In genomic region chr8:117646020-117646419, GRCm38 (mm10) we compare ENCODE assay signal across 9 mouse cellular contexts. TPM values are rescaled to one million over a fixed set of nuclear protein-coding genes. Genes with fewer than 3 reads are reported as not detected.
A peak's percentile ranks its signal among the peaks of the same experiment; 100 is the strongest.
DNase-seq lines count a peak whose midpoint lies in the region; ATAC-seq and TF ChIP-seq lines count a peak whose summit lies in the region.
"Had no signal": no experiment of that assay in that cellular context is flagged by ENCODE, and none has a peak within 500 bp of the region (broad histone marks: within the 10 kb centered on the region; RNA-seq: fewer than 3 reads in every experiment).

No protein-coding gene starts in this region.

- H3K27ac ChIP-seq in heart, postnatal 0 days (ENCODE audit: low read depth): no peak overlapping the region
- no peak overlapping the region for H3K27ac ChIP-seq in heart, embryonic 12.5 days (ENCODE audit: poor library complexity, severe bottlenecking)
- H3K27ac ChIP-seq in ES-Bruce4 (ENCODE audit: insufficient read depth, low read length): no peak overlapping the region
- H3K27ac ChIP-seq in bone marrow, adult 2 months (ENCODE audit: control insufficient read depth, insufficient read depth, low read depth, low read length, poor library complexity): no peak overlapping the region

- no peak overlapping the region for H3K9ac ChIP-seq in heart, postnatal 0 days (replicated peaks; ENCODE audit: low read depth, low read length)
- H3K9ac ChIP-seq in heart, embryonic 12.5 days: no peak overlapping the region
- H3K9ac ChIP-seq in ES-Bruce4 (ENCODE audit: low read depth, poor library complexity, severe bottlenecking): no peak overlapping the region

- WGBS in heart, postnatal 0 days: 65% methylated on average over 2 of the region's 2 CpGs
- 40% methylated on average over 2 of the region's 2 CpGs for WGBS in heart, embryonic 12.5 days
- WGBS in bone marrow, adult 2 months: 53% methylated on average over 2 of the region's 2 CpGs

- ATAC-seq in heart, postnatal 0 days (ENCODE audit: insufficient read depth, low read depth): no peak
- ATAC-seq in heart, embryonic 12.5 days (ENCODE audit: insufficient number of reproducible peaks, low FRiP score): no peak
- ATAC-seq in granulocyte monocyte progenitor cell, adult 5-6 weeks (replicated peaks; ENCODE audit: poor library complexity, severe bottlenecking): peak; percentile 80
- 0 out of 2 replicates have a peak, but pooled peaks have one; percentile 58 for ATAC-seq in monocyte, adult 5-6 weeks (replicated peaks; ENCODE audit: insufficient number of reproducible peaks, low FRiP score, low TSS enrichment, poor library complexity, severe bottlenecking)

- peak; percentile 77 for TF ChIP-seq CTCF in heart, postnatal 0 days (IDR thresholded peaks at IDR 0.05; ENCODE audit: low read depth)
- TF ChIP-seq CTCF in ES-Bruce4 (IDR thresholded peaks at IDR 0.05; ENCODE audit: low read depth, low read length): peak; percentile 71
- TF ChIP-seq CTCF in bone marrow, adult 2 months (IDR thresholded peaks at IDR 0.05; ENCODE audit: control insufficient read depth, insufficient read depth, low read length): peak; percentile 49

- peak; percentile 25 for DNase-seq in heart, postnatal 0 days (ENCODE audit: low spot score)
- peak; percentile 33 to 72 for DNase-seq in layer of hippocampus, postnatal 25 days (ENCODE audit: extremely low spot score in 1 of 2, low spot score in 1 of 2)
- peak; percentile 60 to 67 for DNase-seq in urinary bladder, postnatal 36 days (ENCODE audit: low spot score in 2 of 2)

- H3K36me3 ChIP-seq in heart, postnatal 0 days (replicated peaks; ENCODE audit: control insufficient read depth, insufficient read depth, low read length): no peaks in the 10 kb centered on the region
- no peaks in the 10 kb centered on the region for H3K36me3 ChIP-seq in heart, embryonic 12.5 days
- H3K36me3 ChIP-seq in ES-Bruce4 (ENCODE audit: control insufficient read depth, insufficient read depth, low read length, poor library complexity, severe bottlenecking): no peaks in the 10 kb centered on the region

- H3K9me3 ChIP-seq in heart, postnatal 0 days (replicated peaks; ENCODE audit: control insufficient read depth, low read length): 0 out of 2 replicates have a peak, but pooled peaks cover 6% of the 10 kb centered on the region
- peaks cover 15% of the 10 kb centered on the region for H3K9me3 ChIP-seq in heart, embryonic 12.5 days (replicated peaks)
- H3K9me3 ChIP-seq in ES-Bruce4 (replicated peaks; ENCODE audit: control insufficient read depth, insufficient read depth, low read length, poor library complexity, severe bottlenecking): peaks cover 7% of the 10 kb centered on the region

- H3K27me3 ChIP-seq in heart, postnatal 0 days (ENCODE audit: control insufficient read depth, insufficient read depth, low read length): no peaks in the 10 kb centered on the region
- 0 out of 2 replicates have a peak, but pooled peaks cover 4% of the 10 kb centered on the region for H3K27me3 ChIP-seq in heart, embryonic 12.5 days (replicated peaks)
- no peaks in the 10 kb centered on the region for H3K27me3 ChIP-seq in ES-Bruce4 (ENCODE audit: control insufficient read depth, insufficient read depth, low read length, poor library complexity, severe bottlenecking)

- TF ChIP-seq EP300 in heart, postnatal 0 days (IDR thresholded peaks at IDR 0.05; ENCODE audit: low read depth): no peak
- TF ChIP-seq EP300 in ES-Bruce4 (IDR thresholded peaks at IDR 0.05; ENCODE audit: insufficient read depth, low read depth, low read length): no peak

- no peak overlapping the region for H3K4me2 ChIP-seq in heart, postnatal 0 days (ENCODE audit: low read depth, low read length)
- no peak overlapping the region for H3K4me2 ChIP-seq in heart, embryonic 12.5 days

- no peak for TF ChIP-seq POLR2A in ES-Bruce4 (IDR thresholded peaks at IDR 0.05; ENCODE audit: insufficient read depth, low read length)
- TF ChIP-seq POLR2A in bone marrow, adult 2 months (IDR thresholded peaks at IDR 0.05; ENCODE audit: borderline replicate concordance, control insufficient read depth, low read depth, low read length): no peak

- H3K4me1 ChIP-seq in heart, postnatal 0 days (ENCODE audit: control insufficient read depth, insufficient read depth): no peaks in the 10 kb centered on the region
- H3K4me1 ChIP-seq in heart, embryonic 12.5 days (replicated peaks): no peaks in the 10 kb centered on the region; the same call in 1 of the 2 replicates
- H3K4me1 ChIP-seq in ES-Bruce4 (ENCODE audit: control insufficient read depth, insufficient read depth, low read length): no peaks in the 10 kb centered on the region
- no peaks in the 10 kb centered on the region for H3K4me1 ChIP-seq in bone marrow, adult 2 months (ENCODE audit: control insufficient read depth, insufficient read depth, low read length)

- no peak overlapping the region for H3K4me3 ChIP-seq in heart, postnatal 0 days (ENCODE audit: low read depth, low read length)
- no peak overlapping the region for H3K4me3 ChIP-seq in heart, embryonic 12.5 days
- no peak overlapping the region for H3K4me3 ChIP-seq in ES-Bruce4 (ENCODE audit: low read depth, low read length)
- H3K4me3 ChIP-seq in bone marrow, adult 2 months (replicated peaks; ENCODE audit: control insufficient read depth, low read depth, low read length): no peak overlapping the region
- H3K4me3 ChIP-seq: myocyte had no signal

RNA-seq across cellular contexts. Expression of gene Sdr42e1, which starts 27.5 kb away (rescaled TPM):
- total RNA-seq in heart, postnatal 0 days (2014; rRNA removed; ENCODE audit: low replicate concordance): 0.23 and 2.0 TPM in 2 replicates
- polyA plus RNA-seq in heart, postnatal 0 days (2015; fragmentation: Nextera tagmentation; extraction: Ambion mirVana): 0.61 and 0.92 TPM in 2 replicates
- 0.65 and 0.68 TPM in 2 replicates for polyA plus RNA-seq in heart, embryonic 12.5 days (2016; fragmentation: Nextera tagmentation; extraction: Ambion mirVana)
- 0.22 and 0.30 TPM in 2 replicates for polyA plus RNA-seq in ES-Bruce4 (2011; ENCODE audit: insufficient read depth, insufficient read length, low read depth, missing spikeins)
- 0.61 and 2.1 TPM in 2 replicates for polyA plus RNA-seq in bone marrow, adult 2 months (2011; ENCODE audit: insufficient read depth, insufficient read length, low replicate concordance, missing spikeins)
- total RNA-seq in granulocyte monocyte progenitor cell, adult 5-6 weeks (2014; fragmentation: Nextera tagmentation): 1.9 and 3.8 TPM in 2 replicates
- 6.0 and 9.6 TPM in 2 replicates for total RNA-seq in granulocyte monocyte progenitor cell, adult 5-6 weeks (2017)
- 1 to 10 TPM; 4.8 to 5.5 TPM for total RNA-seq in layer of hippocampus, postnatal 25 days (2021)
- total RNA-seq in monocyte, adult 5-6 weeks (2017): 0.76 to 5.2 TPM (median 1.9 TPM) in 3 replicates

RNA-seq across cellular contexts. Expression of gene Hsd17b2, which starts 55.7 kb away (rescaled TPM):
- 2.3 TPM in 1 of 2 replicates, not detected in the other for total RNA-seq in heart, postnatal 0 days (2014; rRNA removed; ENCODE audit: low replicate concordance)
- not detected in 2 replicates for polyA plus RNA-seq in heart, postnatal 0 days (2015; fragmentation: Nextera tagmentation; extraction: Ambion mirVana)
- polyA plus RNA-seq in heart, embryonic 12.5 days (2016; fragmentation: Nextera tagmentation; extraction: Ambion mirVana): 0.57 TPM in 1 of 2 replicates, not detected in the other
- 0.61 TPM in 1 of 2 replicates, not detected in the other for polyA plus RNA-seq in ES-Bruce4 (2011; ENCODE audit: insufficient read depth, insufficient read length, low read depth, missing spikeins)
- 1.1 TPM in 1 of 2 replicates, not detected in the other for polyA plus RNA-seq in bone marrow, adult 2 months (2011; ENCODE audit: insufficient read depth, insufficient read length, low replicate concordance, missing spikeins)
- not detected in 2 replicates for total RNA-seq in granulocyte monocyte progenitor cell, adult 5-6 weeks (2014; fragmentation: Nextera tagmentation)
- not detected in 2 replicates for total RNA-seq in granulocyte monocyte progenitor cell, adult 5-6 weeks (2017)
- under 1 TPM in 1 of 2 experiments, not detected in 1; 0.22 TPM for total RNA-seq in layer of hippocampus, postnatal 25 days (2021)
- total RNA-seq in monocyte, adult 5-6 weeks (2017): 0.39 to 4.9 TPM (median 1.7 TPM) in 3 replicates
- polyA plus RNA-seq: myocyte had no signal

Comparison
In these comparisons a context has a peak if more than half of its experiments do, and no peak if none do; other contexts are left out.
1. ATAC-seq: peak in granulocyte monocyte progenitor cell, adult 5-6 weeks (single experiment) and monocyte, adult 5-6 weeks (single experiment); none in heart, postnatal 0 days (single experiment) and heart, embryonic 12.5 days (single experiment).
2. Peak in every context shown above with its lines, with median percentiles within 50 percentile points of each other: DNase-seq and CTCF ChIP-seq.